Mouse (Mus musculus) thymus, postnatal 36 days (tissue): ENCODE measurements around the gene Bcor.
A peak's percentile ranks its signal among the peaks of the same experiment; 100 is the strongest.

ENCODE experiments used
- DNase-seq, 2 experiments: peaks; one replicate each; pipeline ENCODE4 v3.0.0; 2022; ENCODE audit warnings: mixed read lengths in 2 of 2

The Bcor gene

DNA sequence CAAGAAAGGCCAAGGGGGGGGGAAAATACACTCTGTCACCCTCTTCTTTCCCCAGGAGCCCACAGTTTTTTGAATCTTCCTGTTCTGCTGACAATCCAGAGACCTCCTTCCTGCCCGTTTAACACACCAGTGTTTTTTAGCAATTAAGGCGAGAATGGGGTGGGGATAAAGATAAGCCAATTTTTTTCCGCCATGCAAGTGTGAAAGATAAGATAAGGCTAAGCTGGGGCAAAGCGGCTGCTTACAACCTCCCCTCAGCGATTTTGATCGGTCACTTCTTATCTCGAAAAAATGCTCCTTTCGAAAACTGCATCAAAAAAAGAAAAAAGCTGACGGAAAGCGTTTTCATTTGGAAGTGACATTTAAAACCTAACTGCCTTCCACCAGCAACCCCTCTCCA is 74.2 kb downstream of the Bcor start:
- no peak for DNase-seq

GRCm38 (mm10) chrX:12085290-12085689 is 74.9 kb downstream of the Bcor start:
- DNase-seq: no peak

DNA sequence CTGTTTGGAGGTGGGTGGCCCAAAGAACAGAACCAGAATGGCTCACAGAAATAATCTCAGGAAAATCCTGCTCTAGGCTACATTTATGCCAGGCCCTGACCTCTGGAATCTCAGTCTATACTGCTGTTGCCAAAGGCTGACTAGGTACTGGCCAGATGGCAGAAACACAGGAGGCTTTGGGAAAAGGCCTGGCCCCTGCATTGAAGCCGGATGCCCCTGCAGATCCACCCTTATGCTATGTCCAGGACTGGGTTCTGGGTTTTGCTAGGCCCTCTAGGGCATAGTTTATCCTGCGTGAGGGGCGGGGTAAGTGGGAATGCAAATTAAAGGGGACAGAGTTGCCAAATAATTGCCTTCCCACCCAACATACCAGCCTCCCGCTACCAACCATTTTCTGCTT is 75.5 kb downstream of the Bcor start:
- no peak for DNase-seq

GRCm38 (mm10) chrX:12083631-12084030 is 76.5 kb downstream of the Bcor start:
- DNase-seq: no peak

DNA sequence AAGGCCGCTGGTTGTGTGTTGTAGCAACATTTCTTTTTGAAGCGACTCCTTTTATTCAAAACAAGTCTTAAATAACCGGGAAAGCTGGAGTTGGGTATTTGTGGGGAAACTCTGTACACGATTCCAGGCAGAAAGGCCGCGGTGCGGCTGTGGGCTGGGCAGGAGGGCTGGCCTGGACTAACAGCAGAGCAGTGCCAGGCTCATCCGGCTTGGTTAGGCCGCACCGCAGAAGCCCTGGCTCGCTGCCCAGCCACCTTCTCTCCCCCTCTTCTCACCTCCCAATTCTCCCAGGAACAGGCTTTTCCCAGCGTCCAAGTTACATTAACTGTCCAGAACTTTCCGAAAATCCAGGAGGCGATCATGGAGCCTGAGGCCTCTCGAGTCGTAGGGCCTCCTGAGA is 77.4 kb downstream of the Bcor start:
- no peak for DNase-seq

GRCm38 (mm10) chrX:12082184-12082583 is 78.0 kb downstream of the Bcor start:
- no peak for DNase-seq

DNA sequence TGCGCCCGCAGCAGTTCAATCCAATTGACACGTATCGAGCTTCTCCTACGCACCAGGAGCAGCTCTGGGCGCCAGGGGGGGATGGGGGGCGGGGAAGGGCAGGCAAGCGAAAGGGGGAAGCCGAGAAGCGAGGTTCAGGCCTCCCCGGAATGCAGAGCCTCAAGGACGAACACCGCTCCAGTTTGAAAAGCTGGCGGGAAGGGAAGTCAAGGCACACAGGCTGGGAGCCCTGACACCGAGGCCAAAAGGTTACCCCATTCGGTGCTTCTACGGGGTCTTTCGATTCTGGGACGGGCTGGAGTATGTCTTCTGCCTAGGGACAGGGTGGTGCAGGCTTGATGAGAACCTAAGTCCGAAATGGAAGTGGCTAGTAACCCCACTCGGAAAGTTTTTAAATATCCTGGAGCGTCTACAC is 78.4 kb downstream of the Bcor start:
- DNase-seq: no peak

DNA sequence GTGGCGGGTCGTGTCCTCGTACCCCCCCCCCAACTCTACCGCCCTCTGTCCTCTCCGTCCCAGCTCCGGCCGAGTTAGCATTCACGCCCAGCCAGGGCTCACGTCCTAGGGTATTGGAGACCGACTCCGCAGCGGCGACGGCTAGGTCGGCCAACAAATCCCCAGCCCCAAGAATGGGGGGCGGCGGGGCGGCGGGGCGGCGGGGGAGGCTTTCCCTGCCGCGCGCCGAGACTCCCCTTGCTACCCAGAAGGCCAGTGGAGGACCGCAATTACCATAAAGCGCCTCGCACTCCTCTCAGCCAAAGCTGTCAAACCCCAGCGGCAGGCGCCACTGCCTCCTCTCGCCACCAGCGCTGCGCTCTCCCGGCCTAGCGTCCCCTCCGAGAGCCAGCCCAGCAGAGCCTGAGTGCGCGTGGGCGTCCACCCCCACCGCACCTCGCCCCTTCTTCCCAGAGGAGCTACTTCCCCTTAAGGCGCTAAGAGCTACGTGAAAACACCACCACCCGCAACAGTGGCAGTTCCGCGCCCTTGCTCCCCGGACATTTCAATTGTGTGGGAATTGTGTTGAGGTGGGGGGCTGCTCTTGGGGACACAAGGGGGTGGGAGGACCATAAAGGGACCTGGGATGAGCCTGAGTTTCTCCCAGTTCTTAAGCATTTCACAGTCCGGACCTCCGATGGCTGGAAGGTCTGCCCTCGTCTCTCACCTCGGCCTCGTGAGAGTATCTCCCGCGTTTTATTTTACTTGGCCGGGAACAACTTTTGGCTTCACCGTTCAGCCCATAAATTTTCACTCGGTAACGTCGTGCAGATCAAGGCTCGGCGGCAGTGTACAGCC is 79.0 kb downstream of the Bcor start:
- peak; percentile 36 to 51 for DNase-seq

GRCm38 (mm10) chrX:12080095-12080903 is 79.9 kb downstream of the Bcor start:
- DNase-seq: peak; percentile 63 to 74

DNA sequence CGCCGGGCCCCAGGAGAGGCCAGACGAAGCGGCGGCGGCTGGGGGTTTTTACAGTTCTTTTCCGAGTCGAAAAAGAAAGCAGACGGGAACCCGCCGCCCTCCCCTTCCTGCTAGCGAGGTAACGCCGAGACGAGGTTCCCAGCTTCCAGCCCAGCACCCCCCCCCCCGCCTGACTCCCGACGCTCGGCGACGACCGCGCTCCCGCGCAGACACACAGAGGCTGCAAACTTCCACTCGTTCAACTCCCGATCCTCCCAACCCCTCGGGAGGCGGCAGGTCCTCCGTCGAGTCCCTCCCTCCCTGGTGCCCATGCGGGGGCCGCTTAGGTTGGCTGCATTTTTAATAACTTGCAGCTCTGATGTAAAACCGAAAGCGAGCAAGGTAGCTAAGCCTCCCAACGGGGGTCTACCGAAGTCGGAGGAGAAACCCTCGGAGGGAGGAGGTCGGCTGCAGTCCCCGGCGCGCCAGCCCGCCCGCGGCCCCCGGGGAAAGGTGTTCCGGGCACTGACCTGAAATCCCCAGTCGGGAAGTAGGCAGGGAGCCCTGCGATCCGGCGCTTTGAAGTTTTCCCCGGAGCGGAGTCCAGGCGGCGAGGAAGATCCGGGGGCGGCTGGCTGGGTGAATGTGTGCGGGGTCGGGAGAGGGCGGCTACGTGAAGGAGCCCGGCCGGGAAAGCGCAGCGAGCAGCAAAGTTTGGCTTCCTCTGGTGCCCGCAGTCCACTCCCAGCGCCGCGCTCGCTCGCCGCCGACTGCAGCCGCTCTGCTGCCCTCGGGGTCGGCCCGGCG is 80.7 kb downstream of the Bcor start:
- DNase-seq: peak; percentile 57 to 66

DNA sequence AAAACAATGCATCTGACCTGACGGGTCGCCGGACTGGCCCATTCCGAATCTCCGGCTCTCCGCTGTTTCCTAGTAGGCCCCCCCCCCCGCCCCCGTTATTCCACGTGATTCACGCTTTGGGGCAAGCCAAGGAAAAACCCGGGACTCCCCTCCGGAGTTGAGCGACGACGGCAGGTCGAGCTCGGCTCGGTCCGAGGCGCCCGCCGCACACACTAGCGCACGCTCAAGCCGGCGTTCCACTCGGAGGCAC is 81.2 kb downstream of the Bcor start:
- DNase-seq: no peak

GRCm38 (mm10) chrX:12078195-12079058 is 81.7 kb downstream of the Bcor start:
- peak; percentile 44 to 63 for DNase-seq

- no peak for DNase-seq
These were observed 82.6 kb downstream of the Bcor start for GRCm38 (mm10) chrX:12077601-12077980.

DNA sequence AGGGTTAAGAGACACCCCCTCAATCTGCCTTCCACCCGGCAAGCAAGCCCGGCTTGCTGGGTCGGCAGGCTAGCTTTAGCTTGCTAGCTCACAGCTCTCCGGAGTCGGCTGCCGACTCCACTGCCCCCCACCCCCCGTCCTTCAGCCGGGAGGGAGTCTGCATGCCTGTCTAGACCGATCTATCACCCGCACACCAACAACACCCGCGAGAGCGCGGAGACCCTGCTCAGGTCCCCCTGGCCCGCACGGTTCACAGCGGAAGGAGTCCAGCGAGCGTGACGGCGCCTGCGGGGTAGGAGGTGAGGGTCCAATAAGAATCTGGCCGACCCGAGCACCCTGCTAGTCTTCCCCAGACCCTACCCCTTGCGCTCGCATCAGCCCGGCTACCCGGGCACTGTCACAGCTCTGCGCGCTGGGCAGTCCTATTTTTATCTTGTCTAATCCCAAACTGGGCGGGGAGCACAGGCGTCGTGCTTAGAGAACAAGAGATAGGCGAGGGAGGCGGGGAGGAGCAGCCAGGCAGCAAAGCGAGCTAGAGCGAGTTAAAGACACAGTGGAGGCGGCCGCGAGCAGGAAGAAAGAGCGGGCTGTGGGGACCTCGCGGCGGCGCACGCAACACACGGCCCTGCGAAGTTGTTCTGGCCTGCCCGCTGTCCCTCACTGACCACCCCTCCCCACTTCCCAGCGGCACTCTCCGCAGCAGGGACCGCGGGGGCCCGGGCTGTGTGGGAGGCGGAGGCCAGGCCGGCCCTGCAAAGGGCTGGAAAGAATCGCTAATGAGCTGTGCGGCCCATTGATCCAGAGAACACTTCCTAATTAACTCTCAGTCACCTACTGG is 83.2 kb downstream of the Bcor start:
- peak; percentile 48 to 65 for DNase-seq

DNA sequence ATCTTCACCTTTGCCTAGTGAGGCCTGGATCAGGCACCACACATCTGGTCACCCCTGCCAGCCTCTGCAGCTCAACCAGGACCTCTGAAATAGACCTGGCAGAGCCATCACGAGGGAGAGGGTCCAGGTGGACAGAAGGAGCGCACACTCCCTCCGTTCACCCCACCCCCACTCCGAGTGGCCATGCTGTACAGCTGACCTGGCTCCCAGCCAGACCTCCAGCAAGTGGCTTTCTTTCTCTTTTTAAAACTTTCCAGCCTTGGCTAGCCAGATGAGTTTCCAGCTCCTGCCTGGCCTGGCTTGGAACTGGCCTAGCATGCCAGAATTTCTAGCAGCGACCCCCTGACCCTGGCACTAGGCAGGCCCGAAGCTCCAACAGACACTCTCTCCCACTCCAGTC is 87.4 kb downstream of the Bcor start:
- DNase-seq: no peak

DNA sequence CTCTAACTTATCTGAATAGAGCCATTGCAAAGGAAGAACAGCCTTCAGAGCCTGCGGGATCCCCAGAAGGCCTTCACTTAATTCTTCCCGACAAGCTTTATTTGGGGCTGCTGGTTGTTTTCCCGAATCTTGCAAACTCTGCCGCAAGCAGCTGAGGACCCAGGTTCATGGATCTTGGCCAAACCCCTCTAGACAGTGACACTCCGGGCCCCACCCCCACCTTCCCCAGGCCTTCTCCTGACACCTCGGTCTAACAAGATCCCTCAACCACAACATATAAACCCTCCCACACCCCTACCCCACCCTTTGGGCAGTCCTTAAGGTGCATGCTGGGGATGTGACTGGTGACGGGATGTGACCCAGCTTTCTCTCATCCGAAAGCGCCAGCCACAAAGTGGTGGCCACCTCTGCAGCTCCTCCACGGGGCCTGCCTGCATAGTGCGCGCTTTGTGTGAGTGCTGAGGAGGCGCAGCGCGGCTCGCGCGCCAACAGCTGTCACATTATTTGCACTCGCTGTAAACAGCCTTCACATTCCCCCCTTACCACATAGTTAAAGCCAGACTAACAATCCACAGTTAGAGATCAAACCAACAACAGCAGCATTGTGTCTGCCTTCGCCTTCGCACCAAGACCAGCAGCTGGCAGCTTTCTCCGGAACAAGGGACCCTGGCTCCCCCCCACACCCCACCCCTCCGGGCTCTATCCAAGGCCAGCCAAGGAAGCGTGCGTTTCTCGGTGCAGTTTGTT is 91.0 kb downstream of the Bcor start:
- peak in 1 of 2 experiments; percentile 37 for DNase-seq

GRCm38 (mm10) chrX:12067851-12068510 is 92.2 kb downstream of the Bcor start:
- DNase-seq: no peak

- DNase-seq: no peak
These were observed 93.1 kb downstream of the Bcor start for GRCm38 (mm10) chrX:12067031-12067430.

- DNase-seq: no peak
These were observed 94.4 kb downstream of the Bcor start for GRCm38 (mm10) chrX:12065782-12066181.

DNA sequence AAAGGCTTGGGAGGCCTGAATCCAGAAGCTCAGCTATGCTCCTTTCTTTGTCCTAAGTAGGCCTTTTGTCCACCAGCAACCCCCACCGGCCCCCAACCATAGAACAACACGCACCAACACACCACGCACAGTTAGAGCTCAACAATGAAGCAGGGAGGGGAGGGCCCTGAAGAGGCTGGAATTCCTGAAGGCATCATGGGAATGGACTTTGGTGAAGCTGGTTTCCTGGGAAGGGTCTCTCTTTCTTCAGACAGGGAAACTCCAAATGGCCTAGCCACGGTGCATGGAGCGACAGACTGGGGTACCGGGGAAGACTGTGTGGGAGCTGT is 97.3 kb downstream of the Bcor start:
- no peak for DNase-seq
